Mouse (Mus musculus) limb, embryonic 12.5 days (tissue): ENCODE results near the gene Egfl6. TPM values are rescaled to one million over a fixed set of nuclear protein-coding genes. Genes with fewer than 3 reads are reported as not detected.
A peak's percentile ranks its signal among the peaks of the same experiment; 100 is the strongest.
"Not testable (repeated sequence)": the region's sequence is repeated elsewhere in the genome, so short reads cannot be mapped to it uniquely, and the experiment has no call there.

ENCODE experiments used
- ATAC-seq: fragments of 200-750 bp; cut with Nextera tagmentation; 2 replicates; pipeline ENCODE4 v1.8.0; 2017; ENCODE audit warnings: low read depth, moderate TSS enrichment; ENCODE audit not compliant: insufficient number of reproducible peaks, insufficient read depth, low FRiP score, low TSS enrichment
- H3K27ac ChIP-seq: fragments of 300-500 bp; sonication (generic); 2 replicates; pipeline ENCODE4 v1.5.1; 2016; ENCODE audit warnings: mild to moderate bottlenecking, moderate library complexity
- H3K27me3 ChIP-seq: fragments of 300-500 bp; sonication (generic); 2 replicates; pipeline ENCODE4 v1.6.1; 2016; ENCODE audit warnings: mild to moderate bottlenecking, moderate library complexity
- H3K36me3 ChIP-seq: fragments of 300-500 bp; sonication (generic); 2 replicates; pipeline ENCODE4 v1.6.1; 2016; ENCODE audit warnings: mild to moderate bottlenecking, moderate library complexity
- H3K4me1 ChIP-seq: fragments of 300-500 bp; sonication (generic); replicated peaks from 2 replicates; pipeline ENCODE4 v1.6.1; 2016
- H3K4me2 ChIP-seq: fragments of 300-500 bp; sonication (generic); 2 replicates; pipeline ENCODE4 v1.6.1; 2016; ENCODE audit warnings: mild to moderate bottlenecking, moderate library complexity
- H3K4me3 ChIP-seq: fragments of 300-500 bp; sonication (generic); replicated peaks from 2 replicates; pipeline ENCODE4 v1.5.1; 2016; ENCODE audit warnings: mild to moderate bottlenecking
- H3K9ac ChIP-seq: fragments of 300-500 bp; sonication (generic); replicated peaks from 2 replicates; pipeline ENCODE4 v1.6.1; 2016; ENCODE audit warnings: mild to moderate bottlenecking, moderate library complexity
- H3K9me3 ChIP-seq: fragments of 300-500 bp; sonication (generic); 2 replicates; pipeline ENCODE4 v1.6.1; 2016; ENCODE audit warnings: mild to moderate bottlenecking, moderate library complexity
- WGBS: fragments of 180-500 bp; shearing (Covaris S2); methylation state at CpG from one replicate; pipeline ENCODE4 v1.1.7; 2016; 5-methylcytosine and 5-hydroxymethylcytosine counted together
- polyA plus RNA-seq: library from polyadenylated mRNA; unstranded; fragments of >200 nt; fragmentation: Nextera tagmentation; extraction: Ambion mirVana; gene quantifications from 2 replicates; pipeline ENCODE4 v1.2.1, GENCODE M21; 2016

The Egfl6 gene
- polyA plus RNA-seq, 1 experiment from 2014 or later = 29.1 TPM

DNA sequence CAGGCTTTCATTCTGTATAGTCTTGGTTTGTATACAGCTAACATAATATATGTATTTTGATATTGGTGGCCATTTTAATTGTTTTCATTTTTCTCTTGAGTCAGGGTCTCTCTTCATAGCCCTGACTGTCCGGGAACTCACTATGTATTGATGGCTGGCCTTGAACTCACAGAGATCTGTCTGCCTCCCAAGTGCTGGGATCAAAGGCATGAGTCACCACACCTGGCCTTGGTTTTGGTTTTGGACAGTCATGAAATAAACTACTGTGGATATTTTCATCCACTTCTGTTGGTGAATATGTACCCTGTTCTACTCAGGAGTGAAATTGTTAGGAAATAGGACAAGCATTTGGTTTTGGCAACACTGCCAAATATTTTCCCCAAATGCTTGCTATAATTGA, 68.9 kb downstream of the Egfl6 start:
- ATAC-seq = no peak
- Histone ChIP-seq H3K9me3 (no peaks in the 10 kb centered on the region), H3K27ac (no peak overlapping the region), H3K9ac (no peak overlapping the region), H3K36me3 (no peaks in the 10 kb centered on the region), H3K27me3 (peaks cover 38% of the 10 kb centered on the region), H3K4me3 (no peak overlapping the region), H3K4me2 (no peak overlapping the region), H3K4me1 (no peaks in the 10 kb centered on the region; the same call in 1 of the 2 replicates)
- WGBS = 81% methylated on average over 1 of the region's 1 CpGs

DNA sequence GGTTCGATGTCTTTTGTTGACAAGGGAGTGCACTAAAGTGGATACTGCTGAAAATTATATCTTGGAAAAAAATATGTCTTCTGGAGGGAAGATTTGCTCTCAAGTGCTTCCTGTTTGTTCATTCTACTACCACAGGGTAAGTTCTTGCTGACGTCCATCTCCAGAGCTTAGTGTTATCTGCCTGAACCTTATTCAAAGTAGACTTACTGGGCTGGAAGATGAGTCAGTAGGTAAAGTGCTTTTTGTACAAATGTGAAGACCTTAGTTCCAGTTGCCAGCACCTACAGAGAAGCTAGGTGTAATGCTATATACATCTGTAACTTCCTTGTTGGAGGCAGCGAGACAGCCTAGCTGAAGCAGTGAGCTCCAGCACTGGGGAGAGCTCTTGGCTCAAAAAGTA, 69.6 kb downstream of the Egfl6 start:
- H3K27me3 ChIP-seq = peaks cover 38% of the 10 kb centered on the region
- 0 out of 2 replicates have a peak overlapping the region, but pooled peaks have one; percentile 29 for H3K27ac ChIP-seq
- ATAC-seq = no peak
- WGBS = 91% methylated on average over 3 of the region's 3 CpGs
- H3K9me3 ChIP-seq = no peaks in the 10 kb centered on the region
- H3K9ac ChIP-seq = no peak overlapping the region
- no peak overlapping the region for H3K4me3 ChIP-seq
- no peaks in the 10 kb centered on the region; the same call in 1 of the 2 replicates for H3K4me1 ChIP-seq
- H3K36me3 ChIP-seq = no peaks in the 10 kb centered on the region
- no peak overlapping the region for H3K4me2 ChIP-seq

DNA sequence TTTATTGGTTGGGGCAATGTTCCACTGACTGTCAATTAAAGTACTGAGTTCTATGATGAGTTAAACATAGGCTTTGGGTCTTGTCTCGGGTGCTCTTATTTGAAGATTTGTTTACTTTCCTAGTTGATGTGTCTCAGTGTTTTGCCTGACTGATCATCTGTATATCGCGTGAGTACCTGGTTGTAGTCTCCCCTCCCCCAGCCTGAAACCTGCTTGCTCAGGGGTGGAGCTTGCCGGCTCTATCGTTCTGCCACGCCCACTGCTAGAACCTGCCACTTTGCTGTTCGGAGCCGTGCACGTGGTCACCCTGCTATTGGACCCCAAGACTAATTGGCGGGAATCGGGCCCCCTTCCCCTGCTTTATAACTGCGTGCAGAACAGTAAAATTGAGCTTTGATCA, 71.5 kb downstream of the Egfl6 start:
- not testable (repeated sequence) for H3K9ac ChIP-seq, ATAC-seq, H3K9me3 ChIP-seq, H3K36me3 ChIP-seq, H3K4me1 ChIP-seq, H3K4me3 ChIP-seq
- H3K27ac ChIP-seq = peak overlapping the region; percentile 29; the same call in 1 of the 2 replicates
- 22% methylated on average over 12 of the region's 12 CpGs for WGBS
- peak overlapping the region; percentile 28 for H3K4me2 ChIP-seq
- H3K27me3 ChIP-seq = peaks cover 37% of the 10 kb centered on the region

DNA sequence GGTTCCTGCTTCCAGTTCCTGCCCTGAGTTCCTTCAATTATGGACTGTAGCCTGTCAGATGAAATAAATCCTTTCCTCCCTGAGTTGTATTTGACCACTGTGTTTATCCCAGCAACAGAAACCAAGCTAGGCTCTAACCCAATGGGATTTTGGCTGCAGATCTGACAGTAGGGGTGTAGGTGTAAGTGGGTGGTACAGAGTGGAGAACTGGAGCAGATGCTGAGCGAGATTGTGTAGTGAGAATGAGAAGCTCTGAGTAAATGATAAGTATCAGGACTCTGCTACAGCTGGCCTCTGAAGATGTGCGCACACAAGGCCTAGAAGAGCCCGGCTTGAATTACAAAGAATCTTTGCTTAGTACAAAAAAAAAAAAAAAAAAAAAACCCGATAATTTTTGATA, 73.4 kb downstream of the Egfl6 start:
- Histone ChIP-seq H3K27me3 (peaks cover 28% of the 10 kb centered on the region), H3K4me1 (no peaks in the 10 kb centered on the region; the same call in 1 of the 2 replicates), H3K4me2 (no peak overlapping the region), H3K27ac (no peak overlapping the region), H3K9ac (no peak overlapping the region), H3K4me3 (no peak overlapping the region), H3K36me3 (no peaks in the 10 kb centered on the region), H3K9me3 (no peaks in the 10 kb centered on the region)
- ATAC-seq = no peak
- WGBS = 95% methylated on average over 4 of the region's 4 CpGs

GRCm38 (mm10) chrX:166511107-166511506, 74.4 kb downstream of the Egfl6 start:
- H3K27ac ChIP-seq = no peak overlapping the region
- H3K9me3 ChIP-seq = no peaks in the 10 kb centered on the region
- H3K4me2 ChIP-seq = no peak overlapping the region
- H3K4me3 ChIP-seq = no peak overlapping the region
- no peak for ATAC-seq
- peaks cover 23% of the 10 kb centered on the region for H3K27me3 ChIP-seq
- H3K4me1 ChIP-seq = no peaks in the 10 kb centered on the region; the same call in 1 of the 2 replicates
- no peaks in the 10 kb centered on the region for H3K36me3 ChIP-seq
- H3K9ac ChIP-seq = no peak overlapping the region

DNA sequence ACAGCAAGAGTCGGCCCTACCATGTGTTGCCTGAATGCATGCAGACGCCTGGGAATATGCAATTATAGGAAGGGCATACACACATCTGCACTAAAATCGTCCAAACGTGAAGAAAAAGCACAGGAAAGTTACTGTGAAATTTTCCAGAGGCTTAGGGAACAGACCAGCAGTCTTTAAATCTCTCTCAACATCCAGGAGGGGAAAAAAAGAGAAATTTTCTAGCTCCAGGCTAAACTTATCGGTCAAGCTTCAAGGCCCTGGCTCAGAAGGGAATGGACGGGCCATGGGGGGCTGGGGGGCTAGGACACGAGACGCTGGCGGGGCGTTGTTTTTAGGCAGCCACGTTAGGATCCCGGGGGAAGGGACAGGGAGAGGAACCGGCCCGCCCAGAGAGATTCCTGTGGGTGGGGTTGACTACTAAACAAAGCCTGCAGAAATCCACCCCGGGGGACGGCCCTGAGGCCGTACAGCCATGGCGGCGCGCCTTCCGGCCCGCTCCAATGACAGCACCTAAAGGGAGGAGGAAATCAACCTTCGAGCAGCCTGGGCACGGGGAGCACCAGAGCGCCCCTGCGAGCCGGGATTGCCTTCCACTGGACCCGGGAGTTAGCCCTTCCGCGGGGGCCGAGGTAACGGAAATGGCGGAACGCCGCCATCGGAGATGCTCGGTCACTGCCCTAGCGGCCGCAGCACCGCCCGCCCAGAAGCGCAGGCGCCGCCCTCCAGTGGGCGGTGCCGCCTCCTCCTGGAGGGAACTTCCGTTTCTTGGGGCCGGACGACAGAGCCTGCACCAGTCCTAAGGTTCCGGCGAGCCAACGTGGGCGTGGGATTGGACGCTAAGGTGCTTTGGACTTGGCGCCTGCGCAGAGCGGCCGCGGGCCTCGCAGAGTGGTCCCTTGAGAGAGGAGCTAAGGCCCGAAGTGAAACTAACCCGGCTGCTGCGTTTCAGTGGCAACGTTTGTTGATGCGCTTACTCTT, 75.5 kb downstream of the Egfl6 start:
- Histone ChIP-seq H3K4me2 (peak overlapping the region; percentile 54), H3K4me3 (peak overlapping the region; percentile 47), H3K4me1 (no peaks in the 10 kb centered on the region; the same call in 1 of the 2 replicates), H3K9me3 (no peaks in the 10 kb centered on the region), H3K27me3 (peaks cover 17% of the 10 kb centered on the region), H3K36me3 (peaks cover 3% of the 10 kb centered on the region), H3K27ac (peak overlapping the region; percentile 98), H3K9ac (peak overlapping the region; percentile 69)
- ATAC-seq = peak; percentile 96
- WGBS = 16% methylated on average over 65 of the region's 65 CpGs

- Histone ChIP-seq H3K9ac (no peak overlapping the region), H3K27ac (no peak overlapping the region), H3K36me3 (peaks cover 18% of the 10 kb centered on the region), H3K4me2 (no peak overlapping the region), H3K4me1 (no peaks in the 10 kb centered on the region), H3K9me3 (no peaks in the 10 kb centered on the region), H3K27me3 (peaks cover 7% of the 10 kb centered on the region; the same call in 1 of the 2 replicates), H3K4me3 (no peak overlapping the region)
- 80% methylated on average over 1 of the region's 2 CpGs for WGBS
- no peak for ATAC-seq
Measured at GRCm38 (mm10) chrX:166504421-166504820, 81.1 kb downstream of the Egfl6 start.

DNA sequence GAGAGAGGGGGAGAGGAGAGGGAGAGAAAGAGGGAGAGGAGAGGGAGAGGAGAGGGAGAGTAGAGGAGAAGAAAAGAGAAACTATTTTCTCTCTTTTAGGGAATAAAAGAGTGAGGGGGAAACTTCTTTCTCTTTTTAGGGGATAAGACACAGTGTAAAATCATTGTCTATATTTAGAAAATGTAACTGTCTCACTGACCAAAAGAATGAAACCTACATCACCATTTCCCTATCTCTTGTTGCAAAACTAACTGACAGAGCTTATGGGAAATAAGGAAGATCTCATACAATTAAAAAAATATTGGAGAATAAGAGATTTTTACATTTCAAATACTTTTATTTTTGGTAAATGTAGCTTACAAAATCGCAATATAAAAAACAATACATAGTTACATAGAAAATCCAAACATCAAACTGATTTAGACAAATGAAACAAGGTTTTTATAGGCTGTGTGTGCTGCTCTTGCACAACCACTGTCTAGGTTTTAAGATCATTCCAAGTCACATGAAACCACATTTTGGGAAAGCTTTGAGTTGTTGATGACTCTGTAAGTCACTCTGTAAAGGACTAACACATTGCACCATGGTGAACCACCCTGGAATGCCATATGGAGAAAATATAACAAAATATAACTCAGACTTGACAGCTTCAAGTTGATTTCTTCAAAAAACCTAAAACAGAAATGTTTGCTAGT, 85.9 kb downstream of the Egfl6 start:
- Histone ChIP-seq H3K9me3 (no peaks in the 10 kb centered on the region), H3K9ac (no peak overlapping the region), H3K27ac (no peak overlapping the region), H3K4me1 (no peaks in the 10 kb centered on the region), H3K4me2 (no peak overlapping the region), H3K36me3 (peaks cover 12% of the 10 kb centered on the region; the same call in 1 of the 2 replicates), H3K4me3 (no peak overlapping the region), H3K27me3 (peaks cover 8% of the 10 kb centered on the region; the same call in 1 of the 2 replicates)
- ATAC-seq = no peak
- 88% methylated on average over 1 of the region's 1 CpGs for WGBS

DNA sequence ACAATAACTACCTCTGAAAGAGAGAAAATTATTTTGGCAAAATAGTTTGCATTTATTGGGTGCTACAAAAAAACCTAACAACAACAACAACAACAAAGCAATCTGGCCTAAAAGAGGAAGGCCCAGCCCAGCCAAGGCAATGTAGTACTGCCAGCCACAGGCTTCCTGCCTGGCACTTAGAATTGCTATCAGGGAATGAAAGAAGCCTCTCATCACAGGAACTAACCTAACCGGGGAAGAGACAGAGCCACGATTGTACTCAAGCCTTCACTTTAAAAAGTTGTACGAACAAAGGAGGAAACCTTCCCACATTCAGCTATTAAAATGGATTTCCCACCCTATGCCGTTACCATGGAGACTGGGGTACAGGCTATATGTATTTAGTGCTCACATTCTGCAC, 87.7 kb downstream of the Egfl6 start:
- ATAC-seq = no peak
- H3K27me3 ChIP-seq = peaks cover 5% of the 10 kb centered on the region; the same call in 1 of the 2 replicates
- H3K4me3 ChIP-seq = no peak overlapping the region
- H3K9ac ChIP-seq = no peak overlapping the region
- H3K27ac ChIP-seq = no peak overlapping the region
- no peak overlapping the region for H3K4me2 ChIP-seq
- no peaks in the 10 kb centered on the region for H3K9me3 ChIP-seq
- H3K36me3 ChIP-seq = peaks cover 2% of the 10 kb centered on the region; the same call in 1 of the 2 replicates
- no peaks in the 10 kb centered on the region for H3K4me1 ChIP-seq
- WGBS = 85% methylated on average over 4 of the region's 4 CpGs

GRCm38 (mm10) chrX:166495052-166495451, 90.5 kb downstream of the Egfl6 start:
- Histone ChIP-seq H3K27ac (no peak overlapping the region), H3K36me3 (no peaks in the 10 kb centered on the region), H3K9ac (no peak overlapping the region), H3K27me3 (0 out of 2 replicates have a peak, but pooled peaks cover 6% of the 10 kb centered on the region), H3K9me3 (no peaks in the 10 kb centered on the region), H3K4me2 (no peak overlapping the region), H3K4me1 (no peaks in the 10 kb centered on the region), H3K4me3 (no peak overlapping the region)
- WGBS = 92% methylated on average over 2 of the region's 2 CpGs
- no peak for ATAC-seq

DNA sequence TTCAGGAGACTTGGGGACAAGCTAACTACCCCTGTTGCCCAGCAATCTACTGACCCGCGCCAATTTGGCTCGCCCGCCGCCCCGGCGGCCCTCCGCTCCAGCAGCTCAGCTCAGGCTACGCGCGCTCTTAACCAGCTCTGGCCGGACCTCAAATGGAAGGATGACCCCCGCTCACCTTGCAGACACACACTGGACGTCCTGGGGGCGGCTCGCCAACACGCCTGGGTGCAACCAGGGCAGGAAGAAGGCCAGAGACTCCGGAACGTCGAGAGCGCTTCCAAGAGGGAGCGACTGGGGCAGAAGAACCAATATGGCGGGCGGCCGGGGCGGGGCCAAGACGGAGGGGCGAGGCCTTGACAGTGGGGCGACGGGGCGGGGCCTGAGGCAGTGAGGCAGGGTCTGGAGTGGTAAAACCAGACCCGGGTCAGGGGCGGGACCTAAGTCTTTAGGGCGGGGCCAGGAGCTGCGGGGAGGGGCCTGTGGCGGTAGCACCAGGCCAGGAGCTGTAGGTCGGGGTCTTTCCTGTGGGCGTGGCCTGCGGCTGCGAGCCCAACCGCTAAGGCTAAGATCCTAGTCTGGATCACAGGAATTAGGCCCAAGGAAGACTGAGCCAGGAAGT, 106.0 kb downstream of the Egfl6 start, which contains the start of gene Rab9:
Rab9 (minus strand) TSS at position 503 of the 619 bp plus-strand sequence.
- H3K4me3 ChIP-seq = peak within 1 kb of the TSS; percentile 56
- ATAC-seq = peak; percentile 98
- H3K27me3 ChIP-seq = peaks cover 28% of the 10 kb centered on the region
- WGBS = 13% methylated on average over 39 of the region's 41 CpGs
- H3K9me3 ChIP-seq = no peaks in the 10 kb centered on the region
- H3K36me3 ChIP-seq = no peaks in the 10 kb centered on the region; the same call in 1 of the 2 replicates
- H3K9ac ChIP-seq = peak within 1 kb of the TSS; percentile 70
- H3K27ac ChIP-seq = peak within 1 kb of the TSS; percentile 77
- peak within 1 kb of the TSS; percentile 55 for H3K4me2 ChIP-seq
- 0 out of 2 replicates have a peak, but pooled peaks cover 4% of the 10 kb centered on the region for H3K4me1 ChIP-seq
